Mouse (Mus musculus) hindbrain, embryonic 13.5 days (tissue): ENCODE results near the gene Hpcal1. TPM values are rescaled to one million over a fixed set of nuclear protein-coding genes. Genes with fewer than 3 reads are reported as not detected.

Source experiments
- ATAC-seq: fragments of 200-750 bp; cut with Nextera tagmentation; 2 replicates; pipeline ENCODE4 v1.8.0; 2017; ENCODE audit warnings: moderate TSS enrichment; ENCODE audit not compliant: low FRiP score
- H3K27ac ChIP-seq: fragments of 300-500 bp; sonication (generic); 2 replicates; pipeline ENCODE4 v1.5.1; 2015; ENCODE audit warnings: inconsistent platforms, mild to moderate bottlenecking, moderate library complexity
- H3K27me3 ChIP-seq: fragments of 300-500 bp; sonication (generic); 2 replicates; pipeline ENCODE4 v1.6.1; 2015; ENCODE audit warnings: mild to moderate bottlenecking, inconsistent platforms
- H3K36me3 ChIP-seq: fragments of 300-500 bp; sonication (generic); 2 replicates; pipeline ENCODE4 v1.6.1; 2015; ENCODE audit warnings: mild to moderate bottlenecking, inconsistent platforms
- H3K4me1 ChIP-seq: fragments of 300-500 bp; sonication (generic); replicated peaks from 2 replicates; pipeline ENCODE4 v1.6.1; 2015; ENCODE audit warnings: inconsistent platforms
- H3K4me2 ChIP-seq: fragments of 300-500 bp; sonication (generic); 2 replicates; pipeline ENCODE4 v1.6.1; 2015; ENCODE audit warnings: inconsistent platforms, mild to moderate bottlenecking, moderate library complexity
- H3K4me3 ChIP-seq: fragments of 300-500 bp; sonication (generic); 2 replicates; pipeline ENCODE4 v1.5.1; 2015; ENCODE audit warnings: mild to moderate bottlenecking, inconsistent platforms
- H3K9ac ChIP-seq: fragments of 300-500 bp; sonication (generic); 2 replicates; pipeline ENCODE4 v1.6.1; 2015; ENCODE audit warnings: mild to moderate bottlenecking, inconsistent platforms
- H3K9me3 ChIP-seq: fragments of 300-500 bp; sonication (generic); 2 replicates; pipeline ENCODE4 v1.6.1; 2016; ENCODE audit warnings: inconsistent platforms
- WGBS: fragments of 180-500 bp; shearing (Covaris S2); methylation state at CpG from one replicate; pipeline ENCODE4 v1.1.7; 2015; 5-methylcytosine and 5-hydroxymethylcytosine counted together
- polyA plus RNA-seq: library from polyadenylated mRNA; unstranded; fragments of >200 nt; fragmentation: Nextera tagmentation; extraction: Ambion mirVana; gene quantifications from 2 replicates; pipeline ENCODE4 v1.2.1, GENCODE M21; 2015

Gene Hpcal1
- polyA plus RNA-seq = 77.6 and 79.9 TPM in 2 replicates

DNA sequence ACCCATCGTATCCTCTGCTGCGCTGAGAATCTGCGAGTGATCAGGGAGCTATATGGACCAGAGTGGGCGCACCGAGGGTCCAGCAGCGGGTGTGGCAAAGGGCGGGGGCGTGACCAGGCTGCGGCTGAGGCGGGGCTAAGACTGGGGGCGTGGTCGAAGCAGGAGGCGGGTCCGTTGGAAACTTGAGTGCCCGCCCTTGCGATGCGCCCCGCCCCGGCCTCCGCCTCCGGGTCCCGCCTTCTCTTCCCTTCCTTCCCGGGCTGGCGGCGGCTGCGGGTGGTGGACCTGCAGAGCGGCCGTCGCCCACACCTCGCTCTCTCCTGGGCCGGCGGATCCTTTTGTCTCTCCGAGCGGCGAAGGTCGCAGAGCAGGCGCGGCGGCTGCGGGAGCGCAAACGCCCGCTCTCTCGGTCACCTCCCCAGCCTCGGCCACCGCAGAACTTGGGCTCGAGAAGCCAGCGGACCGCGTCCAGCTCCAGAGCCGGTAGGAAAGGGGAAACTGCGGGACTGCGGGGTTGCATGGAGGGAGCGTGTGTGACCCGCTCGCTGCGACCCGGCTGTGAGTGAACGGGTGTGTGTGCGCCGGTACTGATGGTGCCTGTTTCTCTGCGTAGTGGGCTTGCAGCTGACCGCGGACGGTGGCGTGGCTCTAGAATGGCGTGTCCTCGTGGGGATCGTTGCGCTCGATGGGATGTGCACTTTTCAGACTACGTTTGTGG, at the start of gene Hpcal1:
Hpcal1 (plus strand) TSS at position 293 of the 718 bp plus-strand sequence.
- Histone ChIP-seq H3K27me3 (0 out of 2 replicates have a peak, but pooled peaks cover 7% of the 10 kb centered on the region), H3K4me2 (peak within 1 kb of the TSS; percentile 97), H3K4me3 (peak within 1 kb of the TSS; percentile 58), H3K4me1 (peaks cover 37% of the 10 kb centered on the region), H3K9me3 (no peaks in the 10 kb centered on the region), H3K27ac (peak within 1 kb of the TSS; percentile 23), H3K9ac (peak within 1 kb of the TSS; percentile 79), H3K36me3 (no peaks in the 10 kb centered on the region)
- ATAC-seq = peak; percentile 88
- under 1% methylated on average over 54 of the region's 72 CpGs for WGBS

GRCm38 (mm10) chr12:17641269-17641668, 49.4 kb upstream of the Hpcal1 start:
- WGBS = 91% methylated on average over 4 of the region's 4 CpGs

DNA sequence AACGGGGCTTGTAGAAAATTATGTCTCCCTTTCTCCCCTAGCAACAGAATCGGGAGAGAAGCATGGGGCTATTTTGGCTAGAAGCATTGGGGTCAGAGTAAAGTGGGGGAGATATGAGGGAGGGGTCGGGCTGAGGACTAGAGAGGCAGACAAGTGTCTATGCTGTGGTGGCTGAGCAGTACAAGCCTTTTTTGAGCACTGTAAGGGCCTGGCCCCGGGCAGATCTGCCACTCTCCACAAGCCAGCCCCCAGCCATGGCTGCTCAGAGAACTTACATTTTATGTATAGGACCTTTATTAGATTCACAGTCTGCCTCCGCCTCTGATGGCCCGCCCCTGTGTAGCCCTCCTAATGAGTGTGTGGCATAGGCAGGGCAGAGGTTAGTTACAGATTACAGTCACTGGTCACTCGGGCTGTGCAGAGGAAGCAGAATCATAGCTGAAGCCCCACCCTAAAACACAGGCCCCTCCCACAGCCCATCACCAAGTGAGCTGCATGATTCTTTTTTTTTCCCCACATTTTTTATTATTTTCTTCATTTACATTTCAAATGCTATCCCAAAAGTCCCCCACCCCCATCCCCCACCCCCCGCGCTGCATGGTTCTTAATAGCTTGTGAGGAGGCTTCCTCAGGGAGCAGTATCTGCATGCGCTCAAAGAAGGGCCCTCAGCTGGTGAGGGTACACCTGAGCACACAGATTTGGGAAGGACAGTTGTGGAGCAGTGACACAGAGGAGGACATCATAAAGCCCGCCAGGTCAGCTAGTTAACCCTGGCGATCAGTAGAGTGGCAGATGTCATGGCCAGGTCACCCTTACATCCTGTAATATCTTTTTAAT, 46.1 kb upstream of the Hpcal1 start:
- no peak overlapping the region for H3K4me3 ChIP-seq
- no peaks in the 10 kb centered on the region for H3K36me3 ChIP-seq
- no peak overlapping the region for H3K27ac ChIP-seq
- H3K27me3 ChIP-seq = no peaks in the 10 kb centered on the region
- no peak overlapping the region for H3K4me2 ChIP-seq
- WGBS = 73% methylated on average over 12 of the region's 12 CpGs
- H3K4me1 ChIP-seq = peaks cover 6% of the 10 kb centered on the region; the same call in 1 of the 2 replicates
- H3K9ac ChIP-seq = no peak overlapping the region
- ATAC-seq = peak; percentile 44; the same call in 1 of the 2 replicates
- H3K9me3 ChIP-seq = no peaks in the 10 kb centered on the region

More at GRCm38 (mm10) chr12:17641269-17641668, 49.4 kb upstream of the Hpcal1 start:
- H3K27me3 ChIP-seq = no peaks in the 10 kb centered on the region
- no peak for ATAC-seq
- H3K4me2 ChIP-seq = no peak overlapping the region
- H3K4me3 ChIP-seq = no peak overlapping the region
- no peaks in the 10 kb centered on the region for H3K9me3 ChIP-seq
- H3K4me1 ChIP-seq = peaks cover 6% of the 10 kb centered on the region; the same call in 1 of the 2 replicates
- no peak overlapping the region for H3K9ac ChIP-seq
- H3K36me3 ChIP-seq = no peaks in the 10 kb centered on the region
- no peak overlapping the region for H3K27ac ChIP-seq

- H3K4me2 ChIP-seq = no peak overlapping the region
- no peaks in the 10 kb centered on the region for H3K36me3 ChIP-seq
- ATAC-seq = no peak
- H3K27ac ChIP-seq = no peak overlapping the region
- H3K4me3 ChIP-seq = no peak overlapping the region
- H3K9me3 ChIP-seq = no peaks in the 10 kb centered on the region
- H3K4me1 ChIP-seq = peaks cover 11% of the 10 kb centered on the region; the same call in 1 of the 2 replicates
- no peaks in the 10 kb centered on the region for H3K27me3 ChIP-seq
- 72% methylated on average over 6 of the region's 6 CpGs for WGBS
- H3K9ac ChIP-seq = no peak overlapping the region
Measured at GRCm38 (mm10) chr12:17646457-17646856, 44.2 kb upstream of the Hpcal1 start.

- no peaks in the 10 kb centered on the region for H3K36me3 ChIP-seq
- no peak overlapping the region for H3K4me3 ChIP-seq
- ATAC-seq = no peak
- H3K9ac ChIP-seq = no peak overlapping the region
- no peaks in the 10 kb centered on the region for H3K27me3 ChIP-seq
- peak overlapping the region; percentile 48; the same call in 1 of the 2 replicates for H3K27ac ChIP-seq
- peaks cover 1% of the 10 kb centered on the region; the same call in 1 of the 2 replicates for H3K9me3 ChIP-seq
- 73% methylated on average over 7 of the region's 7 CpGs for WGBS
- 0 out of 2 replicates have a peak, but pooled peaks cover 13% of the 10 kb centered on the region for H3K4me1 ChIP-seq
- H3K4me2 ChIP-seq = no peak overlapping the region
Measured at GRCm38 (mm10) chr12:17651223-17652095, 39.2 kb upstream of the Hpcal1 start.

- Histone ChIP-seq H3K4me2 (no peak overlapping the region), H3K27me3 (no peaks in the 10 kb centered on the region), H3K4me1 (0 out of 2 replicates have a peak, but pooled peaks cover 13% of the 10 kb centered on the region), H3K4me3 (no peak overlapping the region), H3K36me3 (no peaks in the 10 kb centered on the region), H3K9ac (no peak overlapping the region), H3K27ac (peak overlapping the region; percentile 48; the same call in 1 of the 2 replicates), H3K9me3 (peaks cover 5% of the 10 kb centered on the region; the same call in 1 of the 2 replicates)
- ATAC-seq = peak; percentile 32
- 48% methylated on average over 8 of the region's 8 CpGs for WGBS
Measured at GRCm38 (mm10) chr12:17652216-17653050, 38.2 kb upstream of the Hpcal1 start.

DNA sequence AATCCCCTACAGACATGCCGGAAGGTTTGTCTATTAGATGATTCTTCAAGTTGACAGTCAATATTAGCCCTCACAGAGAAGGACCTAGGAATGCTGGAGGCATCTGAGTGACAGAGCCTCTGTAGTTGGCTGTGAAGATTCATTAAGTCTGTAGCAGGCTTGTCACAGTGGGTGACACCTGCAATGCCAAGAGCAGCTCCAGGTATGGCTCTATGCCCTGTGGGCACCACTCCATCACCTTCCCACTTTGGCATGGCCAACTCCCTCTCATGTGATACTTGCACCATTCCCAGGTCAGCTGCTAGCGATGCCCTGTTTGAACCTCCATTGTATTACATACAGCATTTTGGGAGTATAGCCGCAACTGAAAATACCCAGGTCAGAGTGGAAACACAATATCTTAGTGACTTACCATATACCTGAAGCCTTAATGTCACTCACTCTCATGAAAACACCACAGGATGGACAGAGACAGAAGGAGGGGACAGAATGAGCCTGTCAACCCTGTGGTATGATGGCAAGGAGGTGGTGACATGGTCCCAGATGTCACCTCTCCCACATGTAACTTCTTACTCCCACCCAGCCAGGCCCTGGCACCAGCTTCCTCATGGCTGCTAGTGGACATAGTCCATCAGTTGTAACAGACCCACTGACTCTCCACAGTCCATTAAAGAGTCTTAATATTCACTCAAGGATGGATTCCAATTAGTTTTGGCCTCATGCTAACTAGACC, 37.4 kb upstream of the Hpcal1 start:
- Histone ChIP-seq H3K27me3 (no peaks in the 10 kb centered on the region), H3K27ac (no peak overlapping the region), H3K4me1 (0 out of 2 replicates have a peak, but pooled peaks cover 13% of the 10 kb centered on the region), H3K36me3 (no peaks in the 10 kb centered on the region), H3K9me3 (peaks cover 5% of the 10 kb centered on the region; the same call in 1 of the 2 replicates), H3K4me2 (no peak overlapping the region), H3K9ac (no peak overlapping the region), H3K4me3 (no peak overlapping the region)
- 94% methylated on average over 3 of the region's 3 CpGs for WGBS
- no peak for ATAC-seq

GRCm38 (mm10) chr12:17657561-17658195, 33.0 kb upstream of the Hpcal1 start:
- no peak overlapping the region for H3K27ac ChIP-seq
- WGBS = 94% methylated on average over 7 of the region's 7 CpGs
- no peak overlapping the region for H3K4me3 ChIP-seq
- H3K9ac ChIP-seq = no peak overlapping the region
- H3K36me3 ChIP-seq = no peaks in the 10 kb centered on the region
- ATAC-seq = no peak
- no peaks in the 10 kb centered on the region for H3K27me3 ChIP-seq
- peaks cover 5% of the 10 kb centered on the region; the same call in 1 of the 2 replicates for H3K4me1 ChIP-seq
- no peak overlapping the region for H3K4me2 ChIP-seq
- peaks cover 5% of the 10 kb centered on the region; the same call in 1 of the 2 replicates for H3K9me3 ChIP-seq

- Histone ChIP-seq H3K36me3 (no peaks in the 10 kb centered on the region), H3K9me3 (peaks cover 5% of the 10 kb centered on the region; the same call in 1 of the 2 replicates), H3K27me3 (no peaks in the 10 kb centered on the region), H3K9ac (no peak overlapping the region), H3K4me3 (no peak overlapping the region), H3K27ac (no peak overlapping the region), H3K4me2 (no peak overlapping the region), H3K4me1 (peaks cover 5% of the 10 kb centered on the region; the same call in 1 of the 2 replicates)
- 77% methylated on average over 5 of the region's 5 CpGs for WGBS
- no peak for ATAC-seq
Measured at GRCm38 (mm10) chr12:17658521-17658920, 32.1 kb upstream of the Hpcal1 start.

GRCm38 (mm10) chr12:17661483-17661920, 29.2 kb upstream of the Hpcal1 start:
- no peaks in the 10 kb centered on the region for H3K27me3 ChIP-seq
- H3K4me2 ChIP-seq = no peak overlapping the region
- ATAC-seq = peak; percentile 68; the same call in 1 of the 2 replicates
- no peaks in the 10 kb centered on the region for H3K36me3 ChIP-seq
- H3K9me3 ChIP-seq = peaks cover 3% of the 10 kb centered on the region; the same call in 1 of the 2 replicates
- H3K27ac ChIP-seq = no peak overlapping the region
- H3K9ac ChIP-seq = no peak overlapping the region
- 6% methylated on average over 4 of the region's 4 CpGs for WGBS
- H3K4me3 ChIP-seq = no peak overlapping the region
- H3K4me1 ChIP-seq = peaks cover 5% of the 10 kb centered on the region; the same call in 1 of the 2 replicates
